Mouse (Mus musculus): Measurements from ENCODE around the gene Mmp21. TPM values are rescaled to one million over a fixed set of nuclear protein-coding genes. Genes with fewer than 3 reads are reported as not detected.
"Not testable (repeated sequence)": the region's sequence is repeated elsewhere in the genome, so short reads cannot be mapped to it uniquely, and the experiment has no call there.

Gene Mmp21
- polyA plus RNA-seq, 1 experiment = not detected

- Histone ChIP-seq H3K79me3 (ENCODE audit: low read depth) (no peaks in the 10 kb centered on the region), H3K4me3 (ENCODE audit: insufficient read depth, poor library complexity, severe bottlenecking) (no peak overlapping the region), H3ac (ENCODE audit: control insufficient read depth, insufficient read length, low read depth) (no peak overlapping the region), H3K36me3 (ENCODE audit: control insufficient read depth, insufficient read depth) (peaks cover 3% of the 10 kb centered on the region), H3K27me3 (ENCODE audit: control insufficient read depth, insufficient read depth, insufficient read length) (no peaks in the 10 kb centered on the region), H3K79me2 (ENCODE audit: control insufficient read depth, insufficient read depth) (no peaks in the 10 kb centered on the region)
- TF ChIP-seq USF1 (IDR thresholded peaks at IDR 0.05; ENCODE audit: low read depth) (no peak), MYOG (IDR thresholded peaks at IDR 0.05; ENCODE audit: control insufficient read depth, extremely low read depth, insufficient read length) (no peak), CTCF (IDR thresholded peaks at IDR 0.05; ENCODE audit: control insufficient read depth, insufficient read depth, insufficient read length) (no peak), FOSL1 (IDR thresholded peaks at IDR 0.05; ENCODE audit: insufficient read depth, low read length, poor library complexity, severe bottlenecking) (no peak), CEBPB (IDR thresholded peaks at IDR 0.05; ENCODE audit: low read depth) (no peak), MAX (IDR thresholded peaks at IDR 0.05) (no peak), MYOD1 (IDR thresholded peaks at IDR 0.05; ENCODE audit: control insufficient read depth, insufficient read length, low read depth) (no peak)
These were observed 20.0 kb upstream of the Mmp21 start for GRCm38 (mm10) chr7:133699885-133700284.

DNA sequence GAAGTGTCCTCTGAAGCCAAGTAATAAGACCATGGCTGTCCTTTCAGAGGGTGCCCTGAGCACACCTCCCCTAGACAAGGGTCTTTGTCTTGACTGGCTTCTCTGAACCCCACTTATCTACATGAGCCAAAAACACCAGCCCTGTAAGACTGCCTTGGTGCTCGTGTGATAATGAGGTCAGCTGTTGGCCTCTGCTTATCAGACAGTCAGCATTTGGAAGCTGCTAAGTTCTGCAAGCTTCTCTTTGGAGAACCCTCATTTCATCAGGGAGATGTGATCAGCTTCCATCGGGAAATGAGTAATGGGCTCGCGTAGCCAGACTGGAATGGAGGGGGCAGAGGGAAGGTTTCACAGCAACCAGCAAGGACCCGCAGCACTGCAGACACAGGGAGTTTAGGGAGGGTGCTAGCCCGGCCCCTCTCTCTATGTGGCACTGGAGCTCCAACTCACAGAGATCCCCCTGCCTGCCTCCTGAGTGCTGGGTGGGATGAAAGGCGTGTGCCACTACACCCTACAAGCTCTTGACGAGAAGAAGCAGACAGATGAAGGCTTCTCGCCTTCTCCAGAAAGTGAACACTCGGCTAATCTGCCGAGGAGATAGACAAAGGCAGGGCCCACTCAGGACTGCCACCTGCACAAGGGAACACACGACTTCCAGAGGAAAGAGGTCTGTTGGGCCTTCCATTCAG lies 18.3 kb upstream of the Mmp21 start:
- TF ChIP-seq USF1 (IDR thresholded peaks at IDR 0.05; ENCODE audit: low read depth) (no peak), MAX (IDR thresholded peaks at IDR 0.05) (no peak), MYOG (IDR thresholded peaks at IDR 0.05; ENCODE audit: control insufficient read depth, extremely low read depth, insufficient read length) (no peak), MYOD1 (IDR thresholded peaks at IDR 0.05; ENCODE audit: control insufficient read depth, insufficient read length, low read depth) (no peak), CTCF (IDR thresholded peaks at IDR 0.05; ENCODE audit: control insufficient read depth, insufficient read depth, insufficient read length) (no peak), FOSL1 (IDR thresholded peaks at IDR 0.05; ENCODE audit: insufficient read depth, low read length, poor library complexity, severe bottlenecking) (no peak), CEBPB (IDR thresholded peaks at IDR 0.05; ENCODE audit: low read depth) (no peak)
- H3K79me3 ChIP-seq (ENCODE audit: low read depth) = no peaks in the 10 kb centered on the region
- no peaks in the 10 kb centered on the region for H3K27me3 ChIP-seq (ENCODE audit: control insufficient read depth, insufficient read depth, insufficient read length)
- no peak overlapping the region for H3ac ChIP-seq (ENCODE audit: control insufficient read depth, insufficient read length, low read depth)
- peaks cover 3% of the 10 kb centered on the region for H3K36me3 ChIP-seq (ENCODE audit: control insufficient read depth, insufficient read depth)
- H3K4me3 ChIP-seq (ENCODE audit: insufficient read depth, poor library complexity, severe bottlenecking) = no peak overlapping the region
- no peaks in the 10 kb centered on the region for H3K79me2 ChIP-seq (ENCODE audit: control insufficient read depth, insufficient read depth)

DNA sequence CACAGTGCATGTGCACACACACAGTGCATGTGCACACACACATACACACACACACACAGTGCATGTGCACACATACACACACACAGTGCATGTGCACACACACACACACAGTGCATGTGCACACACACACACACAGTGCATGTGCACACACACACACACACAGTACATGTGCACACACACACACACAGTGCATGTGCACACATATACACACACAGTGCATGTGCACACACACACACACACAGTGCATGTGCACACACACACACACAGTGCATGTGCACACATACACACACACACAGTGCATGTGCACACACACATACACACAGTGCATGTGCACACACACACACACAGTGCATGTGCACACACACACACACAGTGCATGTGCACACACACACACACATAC lies 5.8 kb upstream of the Mmp21 start:
- H3ac ChIP-seq (ENCODE audit: control insufficient read depth, insufficient read length, low read depth); H3K4me3 ChIP-seq (ENCODE audit: insufficient read depth, poor library complexity, severe bottlenecking); H3K79me2 ChIP-seq (ENCODE audit: control insufficient read depth, insufficient read depth); H3K36me3 ChIP-seq (ENCODE audit: control insufficient read depth, insufficient read depth); H3K27me3 ChIP-seq (ENCODE audit: control insufficient read depth, insufficient read depth, insufficient read length); H3K79me3 ChIP-seq (ENCODE audit: low read depth): not testable (repeated sequence)

DNA sequence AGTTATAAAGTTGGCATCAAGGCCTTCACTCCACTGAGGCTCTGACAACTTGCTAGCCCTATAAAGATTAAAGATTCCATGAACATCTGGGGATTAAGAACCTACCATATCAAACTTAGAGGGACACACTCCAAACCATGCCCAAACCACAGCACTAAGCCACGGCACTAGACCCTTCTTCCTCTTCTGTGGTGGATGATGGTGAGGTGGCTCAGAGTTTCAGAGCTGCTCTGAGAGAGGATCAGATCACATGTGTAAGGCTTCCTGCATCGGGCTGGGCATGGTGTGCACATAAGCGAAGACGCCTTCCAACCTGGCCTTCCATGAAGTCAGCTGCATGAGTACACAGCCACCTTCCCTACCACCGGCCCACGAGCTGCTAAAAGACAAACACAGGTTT lies 4.8 kb upstream of the Mmp21 start:
- no peaks in the 10 kb centered on the region for H3K79me2 ChIP-seq (ENCODE audit: control insufficient read depth, insufficient read depth)
- H3K79me3 ChIP-seq (ENCODE audit: low read depth) = no peaks in the 10 kb centered on the region
- H3ac ChIP-seq (ENCODE audit: control insufficient read depth, insufficient read length, low read depth) = no peak overlapping the region
- no peak overlapping the region for H3K4me3 ChIP-seq (ENCODE audit: insufficient read depth, poor library complexity, severe bottlenecking)
- H3K27me3 ChIP-seq (ENCODE audit: control insufficient read depth, insufficient read depth, insufficient read length) = no peaks in the 10 kb centered on the region
- no peak for TF ChIP-seq FOSL1 (IDR thresholded peaks at IDR 0.05; ENCODE audit: insufficient read depth, low read length, poor library complexity, severe bottlenecking)
- no peak for TF ChIP-seq USF1 (IDR thresholded peaks at IDR 0.05; ENCODE audit: low read depth)
- no peak for TF ChIP-seq MAX (IDR thresholded peaks at IDR 0.05)
- no peak for TF ChIP-seq MYOG (IDR thresholded peaks at IDR 0.05; ENCODE audit: control insufficient read depth, extremely low read depth, insufficient read length)
- TF ChIP-seq CEBPB (IDR thresholded peaks at IDR 0.05; ENCODE audit: low read depth) = no peak
- TF ChIP-seq CTCF (IDR thresholded peaks at IDR 0.05; ENCODE audit: control insufficient read depth, insufficient read depth, insufficient read length) = no peak
- no peak for TF ChIP-seq MYOD1 (IDR thresholded peaks at IDR 0.05; ENCODE audit: control insufficient read depth, insufficient read length, low read depth)
- H3K36me3 ChIP-seq (ENCODE audit: control insufficient read depth, insufficient read depth) = no peaks in the 10 kb centered on the region

GRCm38 (mm10) chr7:133684110-133684509 lies 4.2 kb upstream of the Mmp21 start:
- Histone ChIP-seq H3K79me2 (ENCODE audit: control insufficient read depth, insufficient read depth) (no peaks in the 10 kb centered on the region), H3K36me3 (ENCODE audit: control insufficient read depth, insufficient read depth) (no peaks in the 10 kb centered on the region), H3K79me3 (ENCODE audit: low read depth) (no peaks in the 10 kb centered on the region), H3ac (ENCODE audit: control insufficient read depth, insufficient read length, low read depth) (no peak overlapping the region), H3K27me3 (ENCODE audit: control insufficient read depth, insufficient read depth, insufficient read length) (no peaks in the 10 kb centered on the region), H3K4me3 (ENCODE audit: insufficient read depth, poor library complexity, severe bottlenecking) (no peak overlapping the region)
- no peak for TF ChIP-seq CTCF (IDR thresholded peaks at IDR 0.05; ENCODE audit: control insufficient read depth, insufficient read depth, insufficient read length)
- no peak for TF ChIP-seq MYOD1 (IDR thresholded peaks at IDR 0.05; ENCODE audit: control insufficient read depth, insufficient read length, low read depth)
- no peak for TF ChIP-seq FOSL1 (IDR thresholded peaks at IDR 0.05; ENCODE audit: insufficient read depth, low read length, poor library complexity, severe bottlenecking)
- no peak for TF ChIP-seq MYOG (IDR thresholded peaks at IDR 0.05; ENCODE audit: control insufficient read depth, extremely low read depth, insufficient read length)
- no peak for TF ChIP-seq USF1 (IDR thresholded peaks at IDR 0.05; ENCODE audit: low read depth)
- TF ChIP-seq CEBPB (IDR thresholded peaks at IDR 0.05; ENCODE audit: low read depth) = no peak
- no peak for TF ChIP-seq MAX (IDR thresholded peaks at IDR 0.05)

- no peaks in the 10 kb centered on the region for H3K27me3 ChIP-seq (ENCODE audit: control insufficient read depth, insufficient read depth, insufficient read length)
- TF ChIP-seq MYOD1 (IDR thresholded peaks at IDR 0.05; ENCODE audit: control insufficient read depth, insufficient read length, low read depth) = no peak
- TF ChIP-seq MAX (IDR thresholded peaks at IDR 0.05) = no peak
- TF ChIP-seq MYOG (IDR thresholded peaks at IDR 0.05; ENCODE audit: control insufficient read depth, extremely low read depth, insufficient read length) = no peak
- TF ChIP-seq CTCF (IDR thresholded peaks at IDR 0.05; ENCODE audit: control insufficient read depth, insufficient read depth, insufficient read length) = no peak
- TF ChIP-seq FOSL1 (IDR thresholded peaks at IDR 0.05; ENCODE audit: insufficient read depth, low read length, poor library complexity, severe bottlenecking) = no peak
- TF ChIP-seq USF1 (IDR thresholded peaks at IDR 0.05; ENCODE audit: low read depth) = no peak
- no peak for TF ChIP-seq CEBPB (IDR thresholded peaks at IDR 0.05; ENCODE audit: low read depth)
- H3ac ChIP-seq (ENCODE audit: control insufficient read depth, insufficient read length, low read depth) = no peak overlapping the region
- no peak overlapping the region for H3K4me3 ChIP-seq (ENCODE audit: insufficient read depth, poor library complexity, severe bottlenecking)
- H3K79me2 ChIP-seq (ENCODE audit: control insufficient read depth, insufficient read depth) = no peaks in the 10 kb centered on the region
- no peaks in the 10 kb centered on the region for H3K79me3 ChIP-seq (ENCODE audit: low read depth)
- H3K36me3 ChIP-seq (ENCODE audit: control insufficient read depth, insufficient read depth) = no peaks in the 10 kb centered on the region
These were observed 3.8 kb upstream of the Mmp21 start for GRCm38 (mm10) chr7:133683626-133684025.
